Mouse (Mus musculus) gonadal fat pad, adult 2 months (tissue): ENCODE data around the gene Bcl7a. TPM values are rescaled to one million over a fixed set of nuclear protein-coding genes. Genes with fewer than 3 reads are reported as not detected.

Experiments used
- DNase-seq: peaks from one replicate; pipeline ENCODE4 v3.0.0-alpha.2; 2012; ENCODE audit warnings: low read depth
- polyA plus RNA-seq: library from polyadenylated mRNA; depleted of rRNA; stranded (reverse); fragments of >200 nt; gene quantifications from 2 replicates; pipeline ENCODE4 v1.2.3, GENCODE M21; 2012

Gene Bcl7a
- polyA plus RNA-seq, 1 experiment = 10.2 TPM

GRCm38 (mm10) chr5:123377120-123377955, 33.7 kb downstream of the Bcl7a start:
- DNase-seq = no peak

DNA sequence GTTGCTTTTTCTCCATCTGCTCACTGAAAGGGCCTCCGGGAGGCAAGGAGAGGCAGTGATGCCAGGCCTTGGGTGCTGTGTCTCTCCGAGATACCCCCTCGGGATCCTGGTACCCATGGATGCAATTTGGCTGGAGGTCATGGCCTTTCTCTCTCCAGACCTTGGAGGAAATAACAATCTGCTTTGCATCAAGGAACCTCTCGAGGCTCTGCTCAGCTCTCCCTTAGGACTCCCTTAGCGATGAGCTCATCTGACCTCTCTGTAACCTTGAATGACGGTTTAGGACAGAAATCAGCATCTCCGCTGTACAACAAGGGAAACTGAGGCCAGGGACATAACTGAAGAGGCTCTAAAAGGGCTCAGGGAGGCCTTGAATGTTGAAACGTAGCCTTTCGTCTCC, 35.1 kb downstream of the Bcl7a start:
- no peak for DNase-seq

GRCm38 (mm10) chr5:123379504-123379931, 35.9 kb downstream of the Bcl7a start:
- no peak for DNase-seq

GRCm38 (mm10) chr5:123381968-123382367, 38.3 kb downstream of the Bcl7a start:
- DNase-seq = no peak

- DNase-seq = no peak
These were observed 39.1 kb downstream of the Bcl7a start for GRCm38 (mm10) chr5:123382686-123383085.

DNA sequence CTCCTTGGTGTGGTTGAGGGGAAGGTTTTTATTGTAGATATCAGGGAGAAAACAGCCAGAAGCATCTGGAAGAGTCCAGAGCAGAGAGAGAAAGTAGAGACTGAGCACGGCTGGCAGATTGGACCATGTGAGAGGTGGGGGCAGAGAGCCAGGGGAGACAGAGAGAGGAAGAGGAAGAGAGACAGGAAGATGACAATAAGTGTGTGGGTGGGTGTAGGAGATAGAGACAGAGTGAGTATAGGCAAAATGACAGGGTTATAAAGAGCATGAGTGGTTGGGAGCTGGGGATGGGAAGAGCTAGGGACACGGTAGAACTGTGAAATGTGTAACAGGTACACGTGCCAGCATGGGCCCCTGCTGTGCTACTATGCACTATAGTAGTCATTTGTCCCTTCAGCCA, 44.8 kb downstream of the Bcl7a start:
- DNase-seq = no peak

DNA sequence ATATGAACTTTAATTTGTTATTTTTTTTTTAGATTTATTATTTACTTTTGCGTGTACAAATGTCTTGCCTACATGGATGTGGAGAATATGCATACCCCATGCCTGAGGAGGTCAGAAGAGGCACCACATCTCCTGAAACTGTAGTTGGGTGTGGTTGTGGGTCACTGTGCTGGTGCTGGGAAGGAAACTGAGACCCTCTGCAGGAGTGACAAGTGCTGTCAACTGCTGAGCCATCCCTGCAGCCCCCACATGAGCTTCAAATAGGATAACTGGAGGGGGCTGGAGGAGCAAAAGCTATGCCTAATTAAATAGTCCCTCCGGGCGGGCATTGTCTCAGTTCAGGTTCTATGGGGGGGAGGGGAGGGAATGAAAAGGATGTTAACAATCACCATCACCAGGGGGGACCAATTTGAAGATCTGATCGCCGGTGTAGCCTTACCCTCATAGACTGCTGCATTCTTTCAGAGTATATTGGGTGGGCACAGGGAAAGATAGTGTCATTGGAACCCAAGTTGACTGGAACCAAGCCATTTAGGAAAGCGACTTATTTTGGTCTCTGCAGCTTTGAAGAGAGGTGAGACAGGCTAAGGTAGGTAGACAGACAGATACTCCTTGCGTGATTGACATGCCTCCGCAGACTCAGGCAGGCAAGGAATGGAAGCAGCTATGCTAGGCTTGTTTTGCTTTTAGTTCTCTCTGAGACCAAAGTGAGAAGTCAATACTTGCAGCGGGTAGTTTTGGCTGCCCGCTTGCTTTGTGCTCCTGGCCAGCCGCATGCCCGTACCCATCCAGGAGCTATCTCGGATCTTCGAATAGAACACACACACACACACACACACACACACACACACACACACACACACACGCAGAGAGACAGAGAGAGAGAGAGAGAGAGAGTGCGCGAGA, 47.2 kb downstream of the Bcl7a start:
- DNase-seq = no peak

DNA sequence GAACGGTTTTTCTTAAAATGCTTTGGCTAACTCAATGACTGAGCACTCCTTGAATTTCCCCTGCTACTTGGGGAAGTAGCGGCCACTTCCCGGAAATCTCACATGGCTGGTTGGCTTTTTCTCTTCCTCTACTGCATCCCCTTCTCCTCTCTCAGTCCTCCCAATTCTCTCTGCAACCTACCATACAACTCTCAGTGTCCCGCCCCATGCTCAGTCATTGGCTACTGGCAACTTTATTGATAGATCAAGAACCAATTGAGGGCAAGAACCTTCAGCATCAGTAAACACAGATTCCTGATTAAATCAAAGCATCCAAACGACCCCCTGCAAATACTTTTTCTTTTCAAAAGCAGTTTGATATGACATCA, 47.8 kb downstream of the Bcl7a start:
- no peak for DNase-seq

GRCm38 (mm10) chr5:123393786-123394302, 50.2 kb downstream of the Bcl7a start:
- DNase-seq = no peak

DNA sequence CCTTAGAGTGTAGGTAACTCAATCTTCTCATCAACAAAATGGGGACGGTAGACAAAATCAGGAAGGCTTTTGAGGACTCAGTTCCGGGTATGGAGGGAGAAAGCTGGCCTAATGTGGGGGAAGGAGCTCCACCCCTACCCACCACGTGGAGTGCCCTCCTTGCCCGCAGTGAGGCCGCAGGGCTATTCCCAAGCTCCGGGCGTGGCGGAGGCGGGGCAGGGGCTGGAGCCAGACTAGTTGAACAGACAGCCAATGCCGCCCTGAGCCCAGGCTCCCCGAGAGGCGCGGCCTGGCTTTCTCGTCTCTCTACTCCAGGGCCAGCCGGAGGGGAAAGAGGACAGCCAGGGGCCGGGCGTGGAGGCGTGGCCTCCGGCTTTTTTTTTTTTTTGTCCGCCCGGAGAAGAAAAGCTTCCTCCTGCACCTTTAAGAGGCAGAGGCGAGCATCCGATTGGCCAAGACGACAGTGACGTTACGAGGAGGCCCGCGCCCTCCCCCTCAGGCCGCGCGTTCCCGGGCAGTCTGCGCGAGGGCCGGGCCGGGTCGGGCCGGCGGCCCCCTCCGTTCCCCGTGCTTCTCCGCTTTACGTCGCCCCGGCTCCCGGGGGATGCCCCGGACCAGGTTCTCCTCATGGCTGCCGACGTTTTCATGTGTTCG, 50.8 kb downstream of the Bcl7a start, which contains the start of gene Mlxip:
Mlxip (plus strand) TSS at position 496 of the 654 bp plus-strand sequence.
- no peak for DNase-seq

DNA sequence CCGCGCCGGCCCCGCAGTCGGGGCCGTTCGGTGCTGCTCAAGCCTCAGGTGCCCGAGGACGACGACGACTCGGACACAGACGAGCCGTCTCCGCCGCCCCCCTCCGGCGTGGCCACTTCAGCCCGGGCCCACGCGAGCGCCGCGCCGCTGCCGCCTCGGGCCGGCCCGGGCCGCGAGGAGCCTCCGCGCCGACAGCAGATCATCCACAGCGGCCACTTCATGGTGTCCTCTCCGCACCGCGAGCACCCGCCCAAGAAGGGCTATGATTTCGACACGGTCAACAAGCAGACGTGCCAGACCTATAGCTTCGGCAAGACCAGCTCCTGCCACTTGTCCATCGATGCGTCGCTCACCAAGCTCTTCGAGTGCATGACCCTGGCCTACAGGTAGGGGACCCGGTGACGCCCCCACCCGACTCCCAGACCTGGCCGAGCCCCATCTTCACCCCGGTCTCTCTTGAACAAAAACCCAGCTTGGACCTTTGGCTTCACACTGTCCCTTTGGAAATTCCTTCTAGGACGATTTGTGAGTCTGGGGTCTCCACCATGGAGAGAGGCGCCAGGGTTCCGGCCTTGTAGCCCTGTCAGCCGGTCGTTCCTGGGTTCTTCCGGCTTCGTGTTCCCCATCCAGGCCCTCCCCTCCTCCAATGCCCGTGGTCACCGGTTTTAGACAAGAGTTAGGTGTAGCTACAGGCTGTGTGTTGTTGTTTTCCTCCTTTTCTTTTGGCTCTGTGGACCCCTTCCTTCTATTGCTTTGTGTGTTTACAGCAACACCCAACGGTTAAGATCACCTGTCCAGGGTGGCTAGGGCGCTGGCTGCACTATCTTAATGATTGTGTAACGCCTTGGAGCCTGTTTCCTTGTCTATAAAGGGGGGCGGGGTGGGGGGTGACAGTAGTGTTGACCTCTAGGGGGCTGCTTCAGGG, 51.6 kb downstream of the Bcl7a start:
- no peak for DNase-seq

- no peak for DNase-seq
These were observed 53.3 kb downstream of the Bcl7a start for GRCm38 (mm10) chr5:123396901-123397464.

- DNase-seq = no peak
These were observed 54.2 kb downstream of the Bcl7a start for GRCm38 (mm10) chr5:123397786-123398185.

- DNase-seq = no peak
These were observed 55.3 kb downstream of the Bcl7a start for GRCm38 (mm10) chr5:123398856-123399498.

DNA sequence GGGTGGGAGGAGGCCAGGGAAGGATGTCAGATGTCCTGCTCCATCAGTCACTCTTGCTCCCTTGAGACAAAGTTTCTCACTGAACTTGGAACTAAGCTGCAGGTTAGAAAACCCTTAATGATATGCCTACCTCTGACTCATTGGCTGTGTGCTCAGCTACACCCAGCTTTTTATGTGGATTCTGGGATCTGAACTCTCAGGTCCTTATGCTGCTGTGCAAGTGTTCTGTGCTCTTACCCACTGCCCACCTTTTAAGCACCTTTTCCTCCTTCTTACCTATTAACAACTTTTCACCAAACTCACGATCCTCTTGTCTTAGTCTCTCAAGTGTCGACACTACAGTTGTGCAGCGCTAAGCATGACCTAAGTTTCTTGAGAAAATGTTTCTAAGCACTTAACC, 60.8 kb downstream of the Bcl7a start:
- DNase-seq = no peak

- DNase-seq = no peak
These were observed 63.3 kb downstream of the Bcl7a start for GRCm38 (mm10) chr5:123406952-123407351.

- DNase-seq = no peak
These were observed 64.5 kb downstream of the Bcl7a start for GRCm38 (mm10) chr5:123408176-123408575.

DNA sequence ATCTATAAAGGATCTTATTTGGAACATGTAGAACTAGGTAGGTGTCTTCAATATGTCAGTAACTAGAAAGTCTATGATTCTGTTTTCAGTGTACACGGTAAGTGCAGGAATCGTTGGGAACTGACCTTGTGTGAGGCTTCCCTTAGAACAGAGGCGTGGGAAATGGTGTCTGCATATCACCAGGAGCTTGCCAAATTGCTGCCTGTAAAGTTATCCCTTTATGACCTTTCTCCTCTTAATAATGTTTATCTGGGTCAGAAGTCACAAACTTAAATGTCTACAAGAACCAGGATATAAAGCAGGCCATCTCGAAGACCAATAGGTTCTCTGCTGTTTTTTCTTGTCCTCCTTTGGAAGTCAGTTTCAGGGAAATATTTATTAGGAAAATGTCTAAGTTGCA, 68.6 kb downstream of the Bcl7a start:
- no peak for DNase-seq

GRCm38 (mm10) chr5:123413866-123414363, 70.3 kb downstream of the Bcl7a start:
- DNase-seq = no peak

- DNase-seq = no peak
These were observed 72.5 kb downstream of the Bcl7a start for GRCm38 (mm10) chr5:123416149-123416548.
